Mouse (Mus musculus) forebrain, embryonic 11.5 days (tissue): Measurements from ENCODE around the gene Smim6. TPM values are rescaled to one million over a fixed set of nuclear protein-coding genes. Genes with fewer than 3 reads are reported as not detected.

Experiments
- ATAC-seq: fragments of 200-750 bp; cut with Nextera tagmentation; replicated peaks from 2 replicates; pipeline ENCODE4 v1.8.0; 2017; ENCODE audit warnings: moderate TSS enrichment; ENCODE audit not compliant: low FRiP score
- DNase-seq: peaks from one replicate; pipeline ENCODE4 v3.0.0-alpha.2; 2017; ENCODE audit warnings: low spot score
- H3K27ac ChIP-seq: fragments of 300-500 bp; sonication (generic); 2 replicates; pipeline ENCODE4 v1.5.1; 2014; ENCODE audit warnings: low read depth, low read length
- H3K27me3 ChIP-seq: fragments of 300-500 bp; sonication (generic); 2 replicates; pipeline ENCODE4 v1.6.1; 2014; ENCODE audit warnings: mild to moderate bottlenecking, low read length, mixed read lengths; ENCODE audit not compliant: control insufficient read depth, insufficient read depth
- H3K36me3 ChIP-seq: fragments of 300-500 bp; sonication (generic); 2 replicates; pipeline ENCODE4 v1.6.1; 2014; ENCODE audit warnings: mild to moderate bottlenecking, low read length, moderate library complexity, mixed read lengths; ENCODE audit not compliant: control insufficient read depth, insufficient read depth
- H3K4me1 ChIP-seq: fragments of 300-500 bp; sonication (generic); replicated peaks from 2 replicates; pipeline ENCODE4 v1.6.1; 2014; ENCODE audit warnings: low read length, mixed read lengths; ENCODE audit not compliant: control insufficient read depth, insufficient read depth
- H3K4me2 ChIP-seq: fragments of 300-500 bp; sonication (generic); 2 replicates; pipeline ENCODE4 v1.6.1; 2014; ENCODE audit warnings: low read depth, mild to moderate bottlenecking, low read length, moderate library complexity, mixed read lengths; ENCODE audit not compliant: severe bottlenecking
- H3K4me3 ChIP-seq: fragments of 300-500 bp; sonication (generic); 2 replicates; pipeline ENCODE4 v1.5.1; 2014; ENCODE audit warnings: low read depth, low read length
- H3K9ac ChIP-seq: fragments of 300-500 bp; sonication (generic); 2 replicates; pipeline ENCODE4 v1.6.1; 2014; ENCODE audit warnings: low read length
- H3K9me3 ChIP-seq: fragments of 300-500 bp; sonication (generic); 2 replicates; pipeline ENCODE4 v1.6.1; 2016; ENCODE audit warnings: low read length, mixed read lengths; ENCODE audit not compliant: control insufficient read depth
- WGBS: fragments of 180-500 bp; shearing (Covaris S2); extraction: QIAGEN DNeasy Blood & Tissue Kit; methylation state at CpG from one replicate; pipeline ENCODE4 v1.1.7; 2014; 5-methylcytosine and 5-hydroxymethylcytosine counted together
- polyA plus RNA-seq: library from polyadenylated mRNA; unstranded; fragments of >200 nt; fragmentation: Nextera tagmentation; extraction: Ambion mirVana; gene quantifications from 2 replicates; pipeline ENCODE4 v1.2.1, GENCODE M21; 2014

Smim6 gene
- polyA plus RNA-seq, 1 experiment from 2014 or later, result 0.72 TPM

- 5% methylated on average over 4 of the region's 4 CpGs for WGBS
- no peak overlapping the region for H3K4me3 ChIP-seq
- no peak for ATAC-seq
These were observed 44.6 kb downstream of the Smim6 start for GRCm38 (mm10) chr11:115956453-115956852.

GRCm38 (mm10) chr11:115957971-115958370 is 46.2 kb downstream of the Smim6 start:
- 74% methylated on average over 7 of the region's 7 CpGs for WGBS
- no peak overlapping the region for H3K4me3 ChIP-seq
- no peaks in the 10 kb centered on the region for H3K9me3 ChIP-seq
- no peaks in the 10 kb centered on the region for H3K27me3 ChIP-seq
- H3K4me2 ChIP-seq, result no peak overlapping the region
- DNase-seq (no peak), ATAC-seq (no peak)
- peaks cover 12% of the 10 kb centered on the region for H3K36me3 ChIP-seq
- H3K9ac ChIP-seq, result no peak overlapping the region
- no peak overlapping the region for H3K27ac ChIP-seq
- H3K4me1 ChIP-seq, result no peaks in the 10 kb centered on the region; the same call in none of the 2 replicates

More at GRCm38 (mm10) chr11:115956453-115956852, 44.6 kb downstream of the Smim6 start:
- Histone ChIP-seq H3K9ac (no peak overlapping the region), H3K27me3 (no peaks in the 10 kb centered on the region), H3K4me2 (no peak overlapping the region), H3K4me1 (no peaks in the 10 kb centered on the region; the same call in none of the 2 replicates), H3K36me3 (peaks cover 10% of the 10 kb centered on the region; the same call in 1 of the 2 replicates), H3K27ac (peak overlapping the region; percentile 14; the same call in 1 of the 2 replicates), H3K9me3 (no peaks in the 10 kb centered on the region)
- DNase-seq, result no peak

GRCm38 (mm10) chr11:115959018-115959417 is 47.2 kb downstream of the Smim6 start:
- ATAC-seq (no peak), DNase-seq (no peak)
- no peaks in the 10 kb centered on the region for H3K9me3 ChIP-seq
- H3K9ac ChIP-seq, result no peak overlapping the region
- no peaks in the 10 kb centered on the region for H3K27me3 ChIP-seq
- 93% methylated on average over 9 of the region's 9 CpGs for WGBS
- peaks cover 17% of the 10 kb centered on the region for H3K36me3 ChIP-seq
- no peak overlapping the region for H3K4me2 ChIP-seq
- H3K4me3 ChIP-seq, result no peak overlapping the region
- no peak overlapping the region for H3K27ac ChIP-seq
- H3K4me1 ChIP-seq, result no peaks in the 10 kb centered on the region; the same call in none of the 2 replicates

DNA sequence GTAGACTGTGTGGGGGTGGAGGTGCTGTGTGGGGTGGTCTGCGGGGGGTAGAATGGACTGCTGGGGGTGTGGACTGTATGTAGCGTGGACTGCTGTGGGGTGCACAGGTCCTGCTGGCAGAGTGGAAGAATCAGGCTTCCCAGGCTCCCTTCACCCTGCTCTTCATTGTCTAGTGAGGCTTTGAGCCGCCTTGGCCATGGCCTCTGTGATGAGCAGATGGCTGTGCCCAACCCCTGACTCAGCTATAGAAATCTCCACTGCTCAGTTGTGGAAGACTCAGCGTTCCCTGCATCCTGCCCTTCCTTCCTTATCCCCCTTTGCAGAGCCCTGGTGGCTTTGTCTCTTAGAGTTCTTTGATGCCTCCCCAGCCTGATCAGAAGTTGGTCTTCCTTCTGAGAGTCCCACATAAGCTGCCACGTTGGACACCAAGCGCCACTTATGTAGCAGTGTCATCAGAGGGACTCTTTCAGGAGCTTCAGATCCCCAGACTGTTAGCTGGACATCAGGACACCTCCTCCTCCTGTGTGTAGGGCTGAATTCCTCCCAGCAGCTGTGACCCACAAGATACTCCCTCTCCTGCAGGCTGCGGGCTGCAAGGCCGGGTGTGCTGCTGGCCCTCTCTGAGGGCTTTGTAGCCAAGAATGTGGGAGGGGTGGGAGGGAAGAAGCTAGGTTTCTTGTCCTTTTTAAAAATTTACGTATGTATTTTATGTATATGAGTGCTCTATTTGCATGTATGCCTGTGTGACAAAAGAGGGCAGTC is 51.0 kb downstream of the Smim6 start:
- 91% methylated on average over 9 of the region's 9 CpGs for WGBS
- Histone ChIP-seq H3K9me3 (no peaks in the 10 kb centered on the region), H3K9ac (no peak overlapping the region), H3K4me3 (no peak overlapping the region), H3K4me1 (no peaks in the 10 kb centered on the region), H3K36me3 (peaks cover 30% of the 10 kb centered on the region), H3K4me2 (no peak overlapping the region), H3K27ac (no peak overlapping the region), H3K27me3 (no peaks in the 10 kb centered on the region)
- DNase-seq, result no peak
- ATAC-seq, result no peak

Other genes starting within 250 kb of the Smim6 start
- 63.0 and 71.4 TPM in 2 replicates for gene Grb2, start 203.4 kb upstream of the Smim6 start, polyA plus RNA-seq
- gene Tmem94, start 146.6 kb upstream of the Smim6 start, polyA plus RNA-seq, result 25.9 and 28.9 TPM in 2 replicates
- 20.4 and 21.2 TPM in 2 replicates for gene Caskin2, start 98.4 kb upstream of the Smim6 start, polyA plus RNA-seq
- 29.4 and 33.4 TPM in 2 replicates for gene Tsen54, start 97.3 kb upstream of the Smim6 start, polyA plus RNA-seq
- gene Llgl2, start 88.0 kb upstream of the Smim6 start, polyA plus RNA-seq, result 3.9 and 5.5 TPM in 2 replicates
- gene Myo15b, start 53.6 kb upstream of the Smim6 start, polyA plus RNA-seq, result 0.16 TPM in 1 of 2 replicates, not detected in the other
- gene Smim5, start 12.1 kb upstream of the Smim6 start, polyA plus RNA-seq, result 2.0 and 2.6 TPM in 2 replicates
- gene Sap30bp, start 21.3 kb downstream of the Smim6 start, polyA plus RNA-seq, result 55.2 and 56.3 TPM in 2 replicates
- gene Recql5, start 21.5 kb downstream of the Smim6 start, polyA plus RNA-seq, result 28.3 and 35.6 TPM in 2 replicates
- gene Itgb4, start 62.7 kb downstream of the Smim6 start, polyA plus RNA-seq, result 0.57 and 0.72 TPM in 2 replicates
- 142 and 151 TPM in 2 replicates for gene Galk1, start 100.7 kb downstream of the Smim6 start, polyA plus RNA-seq
- gene H3f3b, start 115.9 kb downstream of the Smim6 start, polyA plus RNA-seq, result 1,836 and 1,931 TPM in 2 replicates
- gene Unk, start 118.3 kb downstream of the Smim6 start, polyA plus RNA-seq, result 40.7 and 48.5 TPM in 2 replicates
- gene Unc13d, start 165.9 kb downstream of the Smim6 start, polyA plus RNA-seq, result 1.6 and 2.2 TPM in 2 replicates
- 100.0 and 111 TPM in 2 replicates for gene Wbp2, start 175.0 kb downstream of the Smim6 start, polyA plus RNA-seq
- gene Trim47, start 215.2 kb downstream of the Smim6 start, polyA plus RNA-seq, result 3.4 and 3.8 TPM in 2 replicates
- 1.8 and 1.9 TPM in 2 replicates for gene Trim65, start 219.1 kb downstream of the Smim6 start, polyA plus RNA-seq
- gene Mrpl38, start 226.9 kb downstream of the Smim6 start, polyA plus RNA-seq, result 98.0 and 109 TPM in 2 replicates